Mouse (Mus musculus): Measurements from ENCODE around the gene Gm3286. TPM values are rescaled to one million over a fixed set of nuclear protein-coding genes. Genes with fewer than 3 reads are reported as not detected.
"Not testable (repeated sequence)": the region's sequence is repeated elsewhere in the genome, so short reads cannot be mapped to it uniquely, and the experiment has no call there.

Gene Gm3286
- polyA plus RNA-seq (2015; fragmentation: Nextera tagmentation; extraction: Ambion mirVana): not detected in 2 replicates

DNA sequence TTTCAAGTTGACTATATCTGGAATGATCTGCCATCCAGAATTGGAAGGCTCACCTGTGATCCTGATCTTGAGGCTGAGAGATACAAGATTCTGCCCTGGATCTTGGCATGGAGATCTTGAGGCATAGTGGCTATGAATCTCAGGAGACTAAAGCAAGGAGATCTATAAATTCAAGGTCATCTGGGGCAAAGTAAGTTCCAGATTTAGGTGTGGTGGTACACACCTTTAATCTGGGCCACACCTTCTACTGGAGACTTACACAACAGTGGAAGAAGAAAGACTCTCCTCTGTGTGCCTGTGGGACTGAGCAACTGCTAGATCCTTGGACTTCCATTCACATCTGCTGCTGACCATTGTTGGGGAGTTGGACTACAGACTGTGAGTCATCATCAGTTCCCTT is at the start of gene Gm3286:
Gm3286 (plus strand) TSS at position 301 of the 400 bp plus-strand sequence.
- H3K27me3 ChIP-seq; H3K4me1 ChIP-seq (replicated peaks); ATAC-seq (replicated peaks; ENCODE audit: insufficient number of reproducible peaks, insufficient read depth, low FRiP score, low read depth); H3K36me3 ChIP-seq; H3K27ac ChIP-seq; H3K4me2 ChIP-seq; H3K4me3 ChIP-seq; H3K9me3 ChIP-seq (replicated peaks); H3K9ac ChIP-seq: not testable (repeated sequence)

Other genes with a start within 250 kb of the Gm3286 start
- not detected in 2 replicates for gene Gm10424, start 238.0 kb upstream of the Gm3286 start, polyA plus RNA-seq (2015; fragmentation: Nextera tagmentation; extraction: Ambion mirVana)
- not detected in 2 replicates for gene Gm3259, start 204.8 kb upstream of the Gm3286 start, polyA plus RNA-seq (2015; fragmentation: Nextera tagmentation; extraction: Ambion mirVana)
- gene D5Ertd577e, start 54.0 kb upstream of the Gm3286 start, polyA plus RNA-seq (2015; fragmentation: Nextera tagmentation; extraction: Ambion mirVana): not detected in 2 replicates
- gene Gm7971, start 84.1 kb downstream of the Gm3286 start, polyA plus RNA-seq (2015; fragmentation: Nextera tagmentation; extraction: Ambion mirVana): not detected in 2 replicates
- gene Gm7978, start 225.4 kb downstream of the Gm3286 start, polyA plus RNA-seq (2015; fragmentation: Nextera tagmentation; extraction: Ambion mirVana): not detected in 2 replicates
- not detected in 2 replicates for gene Gm7982, start 231.3 kb downstream of the Gm3286 start, polyA plus RNA-seq (2015; fragmentation: Nextera tagmentation; extraction: Ambion mirVana)